Mouse (Mus musculus): ENCODE measurements at regions not wholly inside any gene's neighbourhood (a gene's known extent, or its start where the extent isn't known, plus 50 kb on each side); places are given as distances from the start of the nearest gene placed in this dataset.
A peak's percentile ranks its signal among the peaks of the same experiment; 100 is the strongest.

DNA sequence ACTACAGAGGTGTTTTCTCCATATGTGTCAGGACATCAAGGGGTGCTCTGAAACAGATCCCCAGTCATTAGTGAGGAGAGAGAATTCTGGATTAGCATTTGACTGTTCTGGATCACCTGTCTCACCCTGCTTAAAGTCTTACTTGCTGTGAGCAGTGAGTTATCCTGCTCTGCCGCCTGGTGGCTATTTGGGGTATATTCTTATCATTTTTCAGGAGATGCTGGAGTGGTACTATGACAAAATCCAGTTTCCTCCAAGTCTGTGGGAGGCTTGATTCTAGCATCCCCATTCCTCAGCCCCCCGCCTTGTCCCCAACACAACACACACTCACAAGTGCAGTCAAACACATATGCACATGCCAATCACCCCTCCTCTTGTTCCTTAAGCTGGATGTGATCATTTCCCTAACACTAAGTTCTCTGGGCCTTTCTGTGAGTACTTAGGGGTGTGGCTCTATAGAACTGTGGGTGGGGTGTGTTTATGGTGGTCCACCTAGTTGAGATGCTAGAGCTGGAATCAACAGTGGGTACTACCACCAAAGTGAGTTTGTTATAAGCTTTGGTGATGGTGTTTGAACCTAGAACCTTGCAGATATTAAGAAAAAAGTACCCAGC lies 624.6 kb upstream of the Vstm2b start:
- Histone ChIP-seq H3K27ac (no peak overlapping the region), H3K9ac (no peak overlapping the region), H3K9me3 (replicated peaks) (no peaks in the 10 kb centered on the region), H3K4me2 (replicated peaks) (no peak overlapping the region), H3K4me3 (no peak overlapping the region), H3K36me3 (no peaks in the 10 kb centered on the region), H3K27me3 (no peaks in the 10 kb centered on the region), H3K4me1 (peaks cover 19% of the 10 kb centered on the region)
- peak; percentile 23; the same call in 1 of the 2 replicates for ATAC-seq (ENCODE audit: low FRiP score)
- 18% methylated on average over 2 of the region's 2 CpGs for WGBS

DNA sequence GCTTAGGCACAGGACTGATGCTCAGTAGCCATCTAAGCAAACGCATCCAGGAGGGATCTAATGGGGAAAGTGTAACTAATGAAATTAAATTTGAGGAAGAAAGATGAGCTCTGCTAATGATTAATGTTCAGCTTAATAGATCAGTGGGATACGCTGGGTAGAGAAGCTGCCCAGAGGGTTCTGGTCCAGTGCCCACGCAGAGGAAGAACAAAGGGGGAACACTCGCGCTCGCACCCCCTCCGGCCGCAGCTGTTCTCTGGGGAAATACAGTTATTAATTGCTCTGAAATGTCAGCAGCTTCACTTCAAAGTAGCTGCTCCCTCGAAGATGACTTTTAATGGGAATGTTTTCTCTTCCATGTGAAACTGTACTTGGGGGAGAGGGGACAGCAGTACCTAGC lies 623.0 kb upstream of the Vstm2b start:
- no peak overlapping the region for H3K27ac ChIP-seq
- H3K4me2 ChIP-seq (replicated peaks), result no peak overlapping the region
- ATAC-seq (ENCODE audit: low FRiP score), result peak; percentile 80; the same call in 1 of the 2 replicates

DNA sequence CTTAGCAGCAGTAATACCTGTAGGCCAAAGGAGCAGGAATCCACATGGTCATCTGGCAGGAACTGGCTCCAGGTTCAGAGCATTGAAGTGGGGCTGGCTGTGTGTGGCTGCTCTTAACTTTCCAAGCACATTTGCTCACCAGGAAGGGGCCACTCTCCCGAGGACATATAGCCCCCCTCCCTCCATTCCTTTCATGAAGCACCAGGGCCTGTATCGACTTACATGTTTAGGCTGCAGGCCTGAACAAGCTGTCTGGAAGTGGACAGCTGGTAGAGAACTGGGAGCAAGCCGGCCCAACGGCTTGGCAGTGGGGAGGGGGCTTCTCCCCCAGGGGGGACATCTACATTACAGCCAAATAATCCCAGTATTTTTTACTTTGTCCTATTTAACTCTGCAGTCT lies 622.5 kb upstream of the Vstm2b start:
- H3K9ac ChIP-seq, result no peak overlapping the region
- no peak overlapping the region for H3K27ac ChIP-seq
- H3K4me2 ChIP-seq (replicated peaks), result no peak overlapping the region
- H3K4me3 ChIP-seq, result no peak overlapping the region
- no peaks in the 10 kb centered on the region for H3K36me3 ChIP-seq
- 14% methylated on average over 4 of the region's 4 CpGs for WGBS
- no peaks in the 10 kb centered on the region for H3K9me3 ChIP-seq (replicated peaks)
- peaks cover 21% of the 10 kb centered on the region for H3K4me1 ChIP-seq
- H3K27me3 ChIP-seq, result no peaks in the 10 kb centered on the region
- ATAC-seq (ENCODE audit: low FRiP score), result peak; percentile 49

More for the DNA sequence above, 623.0 kb upstream of the Vstm2b start:
- no peak overlapping the region for H3K9ac ChIP-seq
- no peak overlapping the region for H3K4me3 ChIP-seq
- WGBS, result 39% methylated on average over 9 of the region's 9 CpGs
- H3K9me3 ChIP-seq (replicated peaks), result no peaks in the 10 kb centered on the region
- H3K36me3 ChIP-seq, result no peaks in the 10 kb centered on the region
- H3K27me3 ChIP-seq, result no peaks in the 10 kb centered on the region
- H3K4me1 ChIP-seq, result peaks cover 21% of the 10 kb centered on the region

- 18% methylated on average over 5 of the region's 5 CpGs for WGBS
- Histone ChIP-seq H3K9ac (no peak overlapping the region), H3K9me3 (replicated peaks) (no peaks in the 10 kb centered on the region), H3K4me2 (replicated peaks) (no peak overlapping the region), H3K27me3 (no peaks in the 10 kb centered on the region), H3K4me1 (peaks cover 21% of the 10 kb centered on the region), H3K27ac (no peak overlapping the region), H3K4me3 (no peak overlapping the region), H3K36me3 (no peaks in the 10 kb centered on the region)
- ATAC-seq (ENCODE audit: low FRiP score), result peak; percentile 66
These were observed 622.0 kb upstream of the Vstm2b start for GRCm38 (mm10) chr7:40276116-40276515.

DNA sequence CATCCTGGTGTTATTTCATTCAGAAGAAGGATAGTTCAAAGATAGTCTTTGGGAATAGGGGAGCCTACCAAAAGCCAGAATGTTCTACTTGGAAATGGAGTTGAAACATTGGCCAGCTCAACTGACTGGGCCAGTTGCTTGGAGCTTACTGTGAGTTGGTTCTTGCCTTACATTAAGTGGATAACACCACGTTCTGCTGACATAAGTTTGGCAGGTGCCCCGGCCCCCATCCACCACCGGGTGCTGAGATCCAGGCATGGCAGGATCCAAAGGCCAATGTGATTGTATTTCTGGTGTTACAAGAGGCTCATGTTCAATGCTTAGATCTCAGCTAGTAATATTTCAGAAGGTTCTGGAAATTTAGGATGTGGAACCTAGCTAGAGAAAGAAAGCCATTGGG lies 608.0 kb upstream of the Vstm2b start:
- H3K9ac ChIP-seq, result no peak overlapping the region
- H3K4me2 ChIP-seq (replicated peaks), result no peak overlapping the region
- H3K9me3 ChIP-seq (replicated peaks), result no peaks in the 10 kb centered on the region
- no peak overlapping the region for H3K4me3 ChIP-seq
- no peaks in the 10 kb centered on the region for H3K27me3 ChIP-seq
- H3K4me1 ChIP-seq, result no peaks in the 10 kb centered on the region
- no peaks in the 10 kb centered on the region for H3K36me3 ChIP-seq
- no peak overlapping the region for H3K27ac ChIP-seq
- ATAC-seq (ENCODE audit: low FRiP score), result no peak
- WGBS, result 89% methylated on average over 3 of the region's 3 CpGs

- no peak overlapping the region for H3K27ac ChIP-seq
- no peak overlapping the region for H3K4me2 ChIP-seq (replicated peaks)
- WGBS, result 19% methylated on average over 2 of the region's 2 CpGs
- H3K27me3 ChIP-seq, result no peaks in the 10 kb centered on the region
- H3K4me3 ChIP-seq, result no peak overlapping the region
- H3K9me3 ChIP-seq (replicated peaks), result no peaks in the 10 kb centered on the region
- no peak overlapping the region for H3K9ac ChIP-seq
- H3K4me1 ChIP-seq, result no peaks in the 10 kb centered on the region
- ATAC-seq (ENCODE audit: low FRiP score), result no peak
- no peaks in the 10 kb centered on the region for H3K36me3 ChIP-seq
These were observed 587.6 kb upstream of the Vstm2b start for GRCm38 (mm10) chr7:40310558-40310957.

DNA sequence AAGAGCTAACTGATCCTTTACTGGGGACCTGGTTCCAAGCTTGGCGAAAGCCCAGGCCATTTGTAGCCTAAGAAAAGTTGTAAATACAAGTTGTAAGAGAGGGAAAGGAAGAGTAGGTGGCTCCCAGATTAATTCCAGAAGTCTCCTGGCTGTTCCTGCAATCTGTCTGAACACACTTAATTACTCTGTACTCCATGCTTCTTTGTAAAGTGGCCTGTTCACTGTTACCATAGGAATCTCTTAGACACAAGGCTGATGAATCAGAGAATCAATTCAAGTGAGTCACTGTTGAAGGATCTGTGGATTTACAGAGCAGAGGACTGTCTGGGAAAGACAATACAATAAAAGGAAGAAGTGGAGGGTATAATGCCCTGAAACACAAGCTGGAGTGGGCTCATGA lies 577.0 kb upstream of the Vstm2b start:
- no peak overlapping the region for H3K9ac ChIP-seq
- ATAC-seq (ENCODE audit: low FRiP score), result no peak
- no peak overlapping the region for H3K4me2 ChIP-seq (replicated peaks)
- H3K36me3 ChIP-seq, result no peaks in the 10 kb centered on the region
- no peaks in the 10 kb centered on the region for H3K27me3 ChIP-seq
- no peak overlapping the region for H3K4me3 ChIP-seq
- H3K9me3 ChIP-seq (replicated peaks), result no peaks in the 10 kb centered on the region
- H3K4me1 ChIP-seq, result no peaks in the 10 kb centered on the region
- no peak overlapping the region for H3K27ac ChIP-seq
- WGBS, result 95% methylated on average over 1 of the region's 1 CpGs

DNA sequence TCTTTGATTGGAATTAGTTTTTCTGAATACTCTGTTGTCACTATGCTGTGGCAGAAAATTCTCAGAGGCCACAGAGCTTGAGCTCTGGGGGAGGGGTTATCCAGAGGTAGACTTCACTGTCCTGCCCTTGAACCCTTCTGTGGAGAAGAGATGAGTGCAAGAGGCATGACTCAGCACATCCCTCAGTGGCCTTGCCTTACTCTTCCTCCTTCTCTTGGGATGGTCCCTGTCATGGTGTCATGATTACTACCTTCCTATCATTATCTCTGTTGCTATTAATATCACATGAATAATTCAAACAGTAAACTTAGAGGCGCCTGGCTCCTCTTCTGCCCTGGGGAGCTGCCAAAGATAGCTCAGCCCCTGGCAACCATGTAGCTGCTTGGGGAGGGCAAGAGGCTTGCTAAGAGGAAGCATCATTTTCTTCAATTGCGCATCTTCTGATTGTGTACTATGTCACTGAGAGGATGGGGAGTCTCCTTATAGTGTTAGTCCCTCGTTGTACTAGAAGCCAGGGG lies 572.9 kb upstream of the Vstm2b start:
- no peak overlapping the region for H3K9ac ChIP-seq
- H3K9me3 ChIP-seq (replicated peaks), result no peaks in the 10 kb centered on the region
- H3K4me1 ChIP-seq, result no peaks in the 10 kb centered on the region
- no peak for ATAC-seq (ENCODE audit: low FRiP score)
- no peak overlapping the region for H3K4me2 ChIP-seq (replicated peaks)
- no peaks in the 10 kb centered on the region for H3K36me3 ChIP-seq
- H3K4me3 ChIP-seq, result no peak overlapping the region
- H3K27ac ChIP-seq, result no peak overlapping the region
- H3K27me3 ChIP-seq, result no peaks in the 10 kb centered on the region
- WGBS, result 78% methylated on average over 3 of the region's 3 CpGs

DNA sequence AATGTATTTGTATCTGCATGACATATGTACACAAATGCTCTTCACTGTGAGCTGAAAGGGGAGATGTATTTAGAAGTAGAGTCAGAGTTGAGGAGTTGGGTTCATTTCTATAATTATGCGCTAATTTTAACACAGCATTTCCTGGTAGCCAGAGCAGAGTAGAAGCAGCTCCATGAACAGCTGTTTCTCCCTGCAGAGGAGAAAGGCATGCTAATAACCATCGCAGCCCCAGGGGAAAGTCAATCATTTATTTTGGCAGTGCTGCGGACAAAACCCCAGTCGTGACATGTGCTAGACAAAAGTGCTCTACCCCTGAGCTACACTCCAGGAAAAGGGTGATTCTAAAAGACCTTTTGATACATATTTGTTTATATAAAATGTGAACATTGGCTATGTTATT lies 565.7 kb upstream of the Vstm2b start:
- Histone ChIP-seq H3K27ac (no peak overlapping the region), H3K9ac (no peak overlapping the region), H3K36me3 (no peaks in the 10 kb centered on the region), H3K4me1 (no peaks in the 10 kb centered on the region), H3K4me2 (replicated peaks) (no peak overlapping the region), H3K9me3 (replicated peaks) (no peaks in the 10 kb centered on the region), H3K27me3 (no peaks in the 10 kb centered on the region), H3K4me3 (no peak overlapping the region)
- peak; percentile 73 for ATAC-seq (ENCODE audit: low FRiP score)
- WGBS, result 41% methylated on average over 4 of the region's 4 CpGs

- ATAC-seq (ENCODE audit: low FRiP score), result no peak
These were observed 545.8 kb upstream of the Vstm2b start for GRCm38 (mm10) chr7:40352306-40352705.

GRCm38 (mm10) chr7:40362719-40363118 lies 535.4 kb upstream of the Vstm2b start:
- H3K27ac ChIP-seq, result no peak overlapping the region
- no peak overlapping the region for H3K4me2 ChIP-seq (replicated peaks)
- no peak overlapping the region for H3K9ac ChIP-seq
- no peak overlapping the region for H3K4me3 ChIP-seq
- WGBS, result 12% methylated on average over 2 of the region's 2 CpGs
- H3K9me3 ChIP-seq (replicated peaks), result no peaks in the 10 kb centered on the region
- no peaks in the 10 kb centered on the region for H3K36me3 ChIP-seq
- no peaks in the 10 kb centered on the region for H3K27me3 ChIP-seq
- peak; percentile 68; the same call in 1 of the 2 replicates for ATAC-seq (ENCODE audit: low FRiP score)
- peaks cover 6% of the 10 kb centered on the region for H3K4me1 ChIP-seq

More at GRCm38 (mm10) chr7:40352306-40352705, 545.8 kb upstream of the Vstm2b start:
- H3K4me2 ChIP-seq (replicated peaks), result no peak overlapping the region
- no peaks in the 10 kb centered on the region for H3K9me3 ChIP-seq (replicated peaks)
- WGBS, result 60% methylated on average over 4 of the region's 4 CpGs
- H3K27ac ChIP-seq, result no peak overlapping the region
- H3K27me3 ChIP-seq, result no peaks in the 10 kb centered on the region
- no peak overlapping the region for H3K4me3 ChIP-seq
- H3K4me1 ChIP-seq, result no peaks in the 10 kb centered on the region
- H3K9ac ChIP-seq, result no peak overlapping the region
- no peaks in the 10 kb centered on the region for H3K36me3 ChIP-seq

GRCm38 (mm10) chr7:40372713-40373112 lies 525.4 kb upstream of the Vstm2b start:
- Histone ChIP-seq H3K27ac (no peak overlapping the region), H3K9me3 (replicated peaks) (no peaks in the 10 kb centered on the region), H3K27me3 (no peaks in the 10 kb centered on the region), H3K4me1 (no peaks in the 10 kb centered on the region), H3K4me3 (no peak overlapping the region), H3K36me3 (no peaks in the 10 kb centered on the region), H3K9ac (no peak overlapping the region), H3K4me2 (replicated peaks) (no peak overlapping the region)
- WGBS, result 76% methylated on average over 2 of the region's 2 CpGs
- no peak for ATAC-seq (ENCODE audit: low FRiP score)

- Histone ChIP-seq H3K4me1 (no peaks in the 10 kb centered on the region), H3K9me3 (replicated peaks) (no peaks in the 10 kb centered on the region), H3K27me3 (no peaks in the 10 kb centered on the region), H3K36me3 (no peaks in the 10 kb centered on the region), H3K9ac (no peak overlapping the region), H3K4me2 (replicated peaks) (no peak overlapping the region), H3K4me3 (no peak overlapping the region), H3K27ac (no peak overlapping the region)
- ATAC-seq (ENCODE audit: low FRiP score), result no peak
- 82% methylated on average over 1 of the region's 1 CpGs for WGBS
These were observed 520.3 kb upstream of the Vstm2b start for GRCm38 (mm10) chr7:40377839-40378238.

All from hindbrain, embryonic 12.5 days (tissue).